Mouse (Mus musculus): Measurements from ENCODE around the gene Grb14. TPM values are rescaled to one million over a fixed set of nuclear protein-coding genes. Genes with fewer than 3 reads are reported as not detected.

Gene Grb14
- 27.9 and 29.7 TPM in 2 replicates for polyA plus RNA-seq (2015; fragmentation: Nextera tagmentation; extraction: Ambion mirVana)

GRCm38 (mm10) chr2:65024887-65025286, at the start of gene Grb14:
Gene Grb14, minus strand, starts transcription at chr2:65024987.
- WGBS = 95% methylated on average over 1 of the region's 1 CpGs
- H3K9me3 ChIP-seq (ENCODE audit: control insufficient read depth, low read length) = no peaks in the 10 kb centered on the region

GRCm38 (mm10) chr2:65072205-65072604, 47.4 kb upstream of the Grb14 start:
- H3K9ac ChIP-seq (ENCODE audit: low read depth, low read length) = no peak overlapping the region
- H3K4me1 ChIP-seq (ENCODE audit: control insufficient read depth, insufficient read depth, low read depth, low read length) = no peaks in the 10 kb centered on the region
- no peaks in the 10 kb centered on the region for H3K9me3 ChIP-seq (ENCODE audit: control insufficient read depth, low read length)
- no peaks in the 10 kb centered on the region for H3K36me3 ChIP-seq (ENCODE audit: control insufficient read depth, insufficient read depth, low read length)
- no peak overlapping the region for H3K27ac ChIP-seq (ENCODE audit: low read depth, low read length)
- no peak for ATAC-seq
- 73% methylated on average over 3 of the region's 3 CpGs for WGBS
- H3K4me2 ChIP-seq (ENCODE audit: low read length) = no peak overlapping the region
- no peaks in the 10 kb centered on the region for H3K27me3 ChIP-seq (replicated peaks; ENCODE audit: control insufficient read depth, insufficient read depth, low read length)
- H3K4me3 ChIP-seq (ENCODE audit: low read length) = no peak overlapping the region

More at GRCm38 (mm10) chr2:65024887-65025286, at the start of gene Grb14:
- Histone ChIP-seq H3K27ac (ENCODE audit: low read depth, low read length) (no peak within 1 kb of the TSS), H3K9ac (ENCODE audit: low read depth, low read length) (no peak within 1 kb of the TSS), H3K4me1 (ENCODE audit: control insufficient read depth, insufficient read depth, low read depth, low read length) (no peaks in the 10 kb centered on the region), H3K4me3 (ENCODE audit: low read length) (no peak within 1 kb of the TSS), H3K4me2 (ENCODE audit: low read length) (no peak within 1 kb of the TSS), H3K27me3 (replicated peaks; ENCODE audit: control insufficient read depth, insufficient read depth, low read length) (no peaks in the 10 kb centered on the region), H3K36me3 (ENCODE audit: control insufficient read depth, insufficient read depth, low read length) (no peaks in the 10 kb centered on the region)
- no peak for ATAC-seq

- H3K36me3 ChIP-seq (ENCODE audit: control insufficient read depth, insufficient read depth, low read length) = no peaks in the 10 kb centered on the region
Observed at GRCm38 (mm10) chr2:65053764-65054163, 29.0 kb upstream of the Grb14 start.

GRCm38 (mm10) chr2:65052191-65053012, 27.6 kb upstream of the Grb14 start:
- 94% methylated on average over 6 of the region's 6 CpGs for WGBS
- ATAC-seq = no peak
- Histone ChIP-seq H3K9ac (ENCODE audit: low read depth, low read length) (no peak overlapping the region), H3K27ac (ENCODE audit: low read depth, low read length) (no peak overlapping the region), H3K4me3 (ENCODE audit: low read length) (no peak overlapping the region), H3K27me3 (replicated peaks; ENCODE audit: control insufficient read depth, insufficient read depth, low read length) (no peaks in the 10 kb centered on the region), H3K4me1 (ENCODE audit: control insufficient read depth, insufficient read depth, low read depth, low read length) (no peaks in the 10 kb centered on the region), H3K36me3 (ENCODE audit: control insufficient read depth, insufficient read depth, low read length) (no peaks in the 10 kb centered on the region), H3K4me2 (ENCODE audit: low read length) (no peak overlapping the region), H3K9me3 (ENCODE audit: control insufficient read depth, low read length) (no peaks in the 10 kb centered on the region)

More at GRCm38 (mm10) chr2:65053764-65054163, 29.0 kb upstream of the Grb14 start:
- no peak for ATAC-seq
- Histone ChIP-seq H3K27ac (ENCODE audit: low read depth, low read length) (no peak overlapping the region), H3K4me2 (ENCODE audit: low read length) (no peak overlapping the region), H3K27me3 (replicated peaks; ENCODE audit: control insufficient read depth, insufficient read depth, low read length) (no peaks in the 10 kb centered on the region), H3K9me3 (ENCODE audit: control insufficient read depth, low read length) (no peaks in the 10 kb centered on the region), H3K4me1 (ENCODE audit: control insufficient read depth, insufficient read depth, low read depth, low read length) (no peaks in the 10 kb centered on the region), H3K4me3 (ENCODE audit: low read length) (no peak overlapping the region), H3K9ac (ENCODE audit: low read depth, low read length) (no peak overlapping the region)
- WGBS = 92% methylated on average over 2 of the region's 2 CpGs

GRCm38 (mm10) chr2:65050776-65051175, 26.0 kb upstream of the Grb14 start:
- no peak for ATAC-seq
- 98% methylated on average over 3 of the region's 3 CpGs for WGBS

GRCm38 (mm10) chr2:65048234-65049017, 23.6 kb upstream of the Grb14 start:
- no peaks in the 10 kb centered on the region for H3K9me3 ChIP-seq (ENCODE audit: control insufficient read depth, low read length)
- WGBS = 57% methylated on average over 6 of the region's 6 CpGs
- no peak for ATAC-seq
- H3K9ac ChIP-seq (ENCODE audit: low read depth, low read length) = no peak overlapping the region
- H3K36me3 ChIP-seq (ENCODE audit: control insufficient read depth, insufficient read depth, low read length) = no peaks in the 10 kb centered on the region
- no peak overlapping the region for H3K4me2 ChIP-seq (ENCODE audit: low read length)
- H3K4me3 ChIP-seq (ENCODE audit: low read length) = no peak overlapping the region
- H3K4me1 ChIP-seq (ENCODE audit: control insufficient read depth, insufficient read depth, low read depth, low read length) = no peaks in the 10 kb centered on the region
- H3K27ac ChIP-seq (ENCODE audit: low read depth, low read length) = no peak overlapping the region
- H3K27me3 ChIP-seq (replicated peaks; ENCODE audit: control insufficient read depth, insufficient read depth, low read length) = no peaks in the 10 kb centered on the region

More at GRCm38 (mm10) chr2:65050776-65051175, 26.0 kb upstream of the Grb14 start:
- H3K27ac ChIP-seq (ENCODE audit: low read depth, low read length) = no peak overlapping the region
- no peaks in the 10 kb centered on the region for H3K9me3 ChIP-seq (ENCODE audit: control insufficient read depth, low read length)
- no peaks in the 10 kb centered on the region for H3K4me1 ChIP-seq (ENCODE audit: control insufficient read depth, insufficient read depth, low read depth, low read length)
- no peaks in the 10 kb centered on the region for H3K36me3 ChIP-seq (ENCODE audit: control insufficient read depth, insufficient read depth, low read length)
- no peak overlapping the region for H3K9ac ChIP-seq (ENCODE audit: low read depth, low read length)
- no peaks in the 10 kb centered on the region for H3K27me3 ChIP-seq (replicated peaks; ENCODE audit: control insufficient read depth, insufficient read depth, low read length)
- H3K4me2 ChIP-seq (ENCODE audit: low read length) = no peak overlapping the region
- H3K4me3 ChIP-seq (ENCODE audit: low read length) = no peak overlapping the region

GRCm38 (mm10) chr2:65038164-65038563, 13.4 kb upstream of the Grb14 start:
- H3K4me3 ChIP-seq (ENCODE audit: low read length) = no peak overlapping the region
- no peaks in the 10 kb centered on the region for H3K27me3 ChIP-seq (replicated peaks; ENCODE audit: control insufficient read depth, insufficient read depth, low read length)
- no peaks in the 10 kb centered on the region for H3K9me3 ChIP-seq (ENCODE audit: control insufficient read depth, low read length)
- H3K4me1 ChIP-seq (ENCODE audit: control insufficient read depth, insufficient read depth, low read depth, low read length) = no peaks in the 10 kb centered on the region
- WGBS = 43% methylated on average over 4 of the region's 4 CpGs
- H3K27ac ChIP-seq (ENCODE audit: low read depth, low read length) = no peak overlapping the region
- no peaks in the 10 kb centered on the region for H3K36me3 ChIP-seq (ENCODE audit: control insufficient read depth, insufficient read depth, low read length)
- no peak overlapping the region for H3K9ac ChIP-seq (ENCODE audit: low read depth, low read length)
- no peak overlapping the region for H3K4me2 ChIP-seq (ENCODE audit: low read length)
- no peak for ATAC-seq

GRCm38 (mm10) chr2:65037546-65037945, 12.8 kb upstream of the Grb14 start:
- Histone ChIP-seq H3K4me1 (ENCODE audit: control insufficient read depth, insufficient read depth, low read depth, low read length) (no peaks in the 10 kb centered on the region), H3K4me2 (ENCODE audit: low read length) (no peak overlapping the region), H3K27me3 (replicated peaks; ENCODE audit: control insufficient read depth, insufficient read depth, low read length) (no peaks in the 10 kb centered on the region), H3K4me3 (ENCODE audit: low read length) (no peak overlapping the region), H3K9me3 (ENCODE audit: control insufficient read depth, low read length) (no peaks in the 10 kb centered on the region), H3K27ac (ENCODE audit: low read depth, low read length) (no peak overlapping the region), H3K9ac (ENCODE audit: low read depth, low read length) (no peak overlapping the region), H3K36me3 (ENCODE audit: control insufficient read depth, insufficient read depth, low read length) (no peaks in the 10 kb centered on the region)
- WGBS = 30% methylated on average over 8 of the region's 8 CpGs
- ATAC-seq = no peak
